Mouse (Mus musculus): ENCODE results near the gene Hnrnpd.
A peak's percentile ranks its signal among the peaks of the same experiment; 100 is the strongest.

The Hnrnpd gene

GRCm38 (mm10) chr5:99959236-99959936, 19.4 kb downstream of the Hnrnpd start:
- no peak for DNase-seq

- DNase-seq: no peak
These were observed 20.1 kb downstream of the Hnrnpd start for GRCm38 (mm10) chr5:99958666-99959065.

GRCm38 (mm10) chr5:99953883-99954282, 24.9 kb downstream of the Hnrnpd start:
- DNase-seq: no peak

- DNase-seq: no peak
These were observed 26.2 kb downstream of the Hnrnpd start for GRCm38 (mm10) chr5:99952513-99952912.

- no peak for DNase-seq
These were observed 36.8 kb downstream of the Hnrnpd start for GRCm38 (mm10) chr5:99941776-99942502.

- DNase-seq: peak; percentile 52
These were observed 37.5 kb downstream of the Hnrnpd start for GRCm38 (mm10) chr5:99941273-99941672.

GRCm38 (mm10) chr5:99939440-99939839, 39.3 kb downstream of the Hnrnpd start:
- peak; percentile 51 for DNase-seq

GRCm38 (mm10) chr5:99931910-99932309, 46.8 kb downstream of the Hnrnpd start:
- peak; percentile 82 for DNase-seq

- DNase-seq: peak; percentile 76
These were observed 50.8 kb downstream of the Hnrnpd start for GRCm38 (mm10) chr5:99927951-99928350.

- DNase-seq: peak; percentile 15
These were observed 56.7 kb downstream of the Hnrnpd start for GRCm38 (mm10) chr5:99922033-99922432.

- no peak for DNase-seq
These were observed 63.2 kb downstream of the Hnrnpd start for GRCm38 (mm10) chr5:99915494-99915893.

- DNase-seq: peak; percentile 100
These were observed 72.4 kb downstream of the Hnrnpd start, which contains the start of gene Vamp9 for GRCm38 (mm10) chr5:99906181-99906956. Vamp9 (plus strand) TSS chr5:99906254.

All from heart, adult 11 months (tissue).